In genomic region chr12:111088186-111088585, GRCm38 (mm10) we compare ENCODE assay signal across 8 mouse cellular contexts. TPM values are rescaled to one million over a fixed set of nuclear protein-coding genes. Genes with fewer than 3 reads are reported as not detected.
DNase-seq lines count a peak whose midpoint lies in the region; ATAC-seq and TF ChIP-seq lines count a peak whose summit lies in the region.

No protein-coding gene starts in this region.

- WGBS in forebrain, postnatal 0 days: 24% methylated on average over 5 of the region's 5 CpGs
- 31% methylated on average over 5 of the region's 5 CpGs for WGBS in intestine, embryonic 15.5 days
- 34% methylated on average over 5 of the region's 5 CpGs for WGBS in limb, embryonic 10.5 days

- peaks cover 58% of the 10 kb centered on the region for H3K4me1 ChIP-seq in G1E (ENCODE audit: insufficient read depth, low read depth, low read length)
- H3K4me1 ChIP-seq in forebrain, postnatal 0 days (ENCODE audit: insufficient read depth): 0 out of 2 replicates have a peak, but pooled peaks cover 2% of the 10 kb centered on the region
- H3K4me1 ChIP-seq in intestine, embryonic 15.5 days (replicated peaks): no peaks in the 10 kb centered on the region
- H3K4me1 ChIP-seq in limb, embryonic 10.5 days: no peaks in the 10 kb centered on the region; the same call in 1 of the 2 replicates
- peaks cover 2% of the 10 kb centered on the region; the same call in 1 of the 2 replicates for H3K4me1 ChIP-seq in testis, adult 2 months (ENCODE audit: control insufficient read depth, insufficient read depth, low read length)

- H3K9ac ChIP-seq in forebrain, postnatal 0 days: no peak overlapping the region
- no peak overlapping the region for H3K9ac ChIP-seq in intestine, embryonic 15.5 days

- no peak overlapping the region for H3K27ac ChIP-seq in forebrain, postnatal 0 days (ENCODE audit: low read depth, low read length)
- H3K27ac ChIP-seq in intestine, embryonic 15.5 days: 0 out of 2 replicates have a peak overlapping the region, but pooled peaks have one; percentile 25
- H3K27ac ChIP-seq in limb, embryonic 10.5 days: no peak overlapping the region
- H3K27ac ChIP-seq in testis, adult 2 months (ENCODE audit: control insufficient read depth, insufficient read depth, low read depth, low read length): no peak overlapping the region

- TF ChIP-seq POLR2A in testis, adult 2 months (IDR thresholded peaks at IDR 0.05; ENCODE audit: control insufficient read depth, low read depth, low read length): no peak

- H3K27me3 ChIP-seq in G1E (ENCODE audit: insufficient read depth, low read length): no peaks in the 10 kb centered on the region
- no peaks in the 10 kb centered on the region for H3K27me3 ChIP-seq in forebrain, postnatal 0 days (ENCODE audit: insufficient read depth, low read length)
- no peaks in the 10 kb centered on the region for H3K27me3 ChIP-seq in intestine, embryonic 15.5 days (replicated peaks)
- H3K27me3 ChIP-seq in limb, embryonic 10.5 days (ENCODE audit: low read depth, poor library complexity, severe bottlenecking): no peaks in the 10 kb centered on the region
- H3K27me3 ChIP-seq in testis, adult 2 months (ENCODE audit: control insufficient read depth, insufficient read depth, low read length): no peaks in the 10 kb centered on the region

- H3K4me2 ChIP-seq in forebrain, postnatal 0 days (ENCODE audit: low read depth): no peak overlapping the region
- no peak overlapping the region for H3K4me2 ChIP-seq in intestine, embryonic 15.5 days (replicated peaks)

- TF ChIP-seq CTCF in G1E (IDR thresholded peaks at IDR 0.05; ENCODE audit: low read depth, low read length): peak; percentile 80
- TF ChIP-seq CTCF in forebrain, postnatal 0 days (IDR thresholded peaks at IDR 0.05; ENCODE audit: low read depth): peak; percentile 88
- peak; percentile 27; the same call in 1 of the 2 replicates for TF ChIP-seq CTCF in testis, adult 2 months (IDR thresholded peaks at IDR 0.05; ENCODE audit: control insufficient read depth, insufficient read depth, insufficient replicate concordance, low read depth, low read length)

- peak; percentile 26 for DNase-seq in 3134 (ENCODE audit: extremely low read depth, insufficient read length, low spot score)
- DNase-seq in G1E (ENCODE audit: low spot score): peak; percentile 41
- DNase-seq in cerebellum, adult 18-20 months: peak; percentile 73 to 83
- peak; percentile 93 for DNase-seq in forebrain, postnatal 0 days
- DNase-seq in limb, embryonic 10.5 days (ENCODE audit: low spot score): peak; percentile 64

- no peak overlapping the region for H3K4me3 ChIP-seq in G1E (ENCODE audit: low read depth, low read length)
- H3K4me3 ChIP-seq in forebrain, postnatal 0 days (ENCODE audit: low read depth, low read length): no peak overlapping the region
- H3K4me3 ChIP-seq in intestine, embryonic 15.5 days (replicated peaks): no peak overlapping the region
- no peak overlapping the region for H3K4me3 ChIP-seq in limb, embryonic 10.5 days
- no peak overlapping the region for H3K4me3 ChIP-seq in testis, adult 2 months (ENCODE audit: control insufficient read depth, low read depth, low read length)

- peaks cover 89% of the 10 kb centered on the region for H3K36me3 ChIP-seq in G1E (replicated peaks)
- H3K36me3 ChIP-seq in forebrain, postnatal 0 days (ENCODE audit: insufficient read depth): peaks cover 6% of the 10 kb centered on the region; the same call in 1 of the 2 replicates
- H3K36me3 ChIP-seq in intestine, embryonic 15.5 days: no peaks in the 10 kb centered on the region
- H3K36me3 ChIP-seq in limb, embryonic 10.5 days: peaks cover 25% of the 10 kb centered on the region
- H3K36me3 ChIP-seq in testis, adult 2 months (ENCODE audit: control insufficient read depth, insufficient read depth, low read length): no peaks in the 10 kb centered on the region; the same call in 1 of the 2 replicates

- peak; percentile 56 for ATAC-seq in G1E (ENCODE audit: extremely low read depth, insufficient number of reproducible peaks, low FRiP score, poor library complexity, severe bottlenecking)
- peak; percentile 40; the same call in 1 of the 2 replicates for ATAC-seq in forebrain, postnatal 0 days
- ATAC-seq in intestine, embryonic 15.5 days: peak; percentile 30; the same call in 1 of the 2 replicates
- ATAC-seq in monocyte, adult 5-6 weeks (replicated peaks; ENCODE audit: insufficient number of reproducible peaks, low FRiP score, low TSS enrichment, poor library complexity, severe bottlenecking): peak; percentile 73; the same call in 1 of the 2 replicates

- 0 out of 2 replicates have a peak, but pooled peaks cover 2% of the 10 kb centered on the region for H3K9me3 ChIP-seq in G1E (replicated peaks)
- no peaks in the 10 kb centered on the region for H3K9me3 ChIP-seq in forebrain, postnatal 0 days (ENCODE audit: low read length)
- H3K9me3 ChIP-seq in intestine, embryonic 15.5 days: no peaks in the 10 kb centered on the region
- H3K9me3 ChIP-seq in limb, embryonic 10.5 days (replicated peaks): no peaks in the 10 kb centered on the region

RNA-seq across cellular contexts. Expression of gene Rcor1, which starts 49.0 kb away (rescaled TPM):
- 304 and 341 TPM in 2 replicates for total RNA-seq in G1E (2014; fragmentation: Nextera tagmentation)
- total RNA-seq in G1E (2017): 104 and 125 TPM in 2 replicates
- polyA plus RNA-seq in G1E (2012): 84.4 and 93.1 TPM in 2 replicates
- 14.0 and 16.2 TPM in 2 replicates for total RNA-seq in forebrain, postnatal 0 days (2014; rRNA removed)
- 3.2 and 4.3 TPM in 2 replicates for polyA plus RNA-seq in forebrain, postnatal 0 days (2015; fragmentation: Nextera tagmentation; extraction: Ambion mirVana)
- 9.1 and 9.6 TPM in 2 replicates for polyA plus RNA-seq in intestine, embryonic 15.5 days (2015; fragmentation: Nextera tagmentation; extraction: Ambion mirVana)
- polyA plus RNA-seq in limb, embryonic 10.5 days (2016; fragmentation: Nextera tagmentation; extraction: Ambion mirVana): 7.9 and 9.1 TPM in 2 replicates
- total RNA-seq in monocyte, adult 5-6 weeks (2017): 12.4 to 20.5 TPM (median 14.2 TPM) in 3 replicates
- polyA plus RNA-seq in testis, adult 2 months (2012; rRNA removed): 11.9 and 14.4 TPM in 2 replicates

Comparison
In these comparisons a context has a peak if more than half of its experiments do, and no peak if none do; other contexts are left out.
1. DNase-seq: peak in every context shown above with its lines; median percentile 93 in forebrain, postnatal 0 days; 78 in cerebellum, adult 18-20 months; 64 in limb, embryonic 10.5 days; 41 in G1E; 26 in 3134.
2. CTCF ChIP-seq: peak in every context shown above with its lines; median percentile 88 in forebrain, postnatal 0 days; 80 in G1E; 27 in testis, adult 2 months.